Mouse (Mus musculus) forebrain, postnatal 0 days (tissue): ENCODE results near the gene Irf2. TPM values are rescaled to one million over a fixed set of nuclear protein-coding genes. Genes with fewer than 3 reads are reported as not detected.

ENCODE experiments used
- ATAC-seq: fragments of 200-750 bp; cut with Nextera tagmentation; 2 replicates; pipeline ENCODE4 v1.8.0; 2017; ENCODE audit warnings: mild to moderate bottlenecking, moderate library complexity
- DNase-seq: peaks from one replicate; pipeline ENCODE4 v3.0.0-alpha.2; 2015
- H3K27ac ChIP-seq: fragments of 300-500 bp; sonication (generic); 2 replicates; pipeline ENCODE4 v1.5.1; 2014; ENCODE audit warnings: low read depth, mild to moderate bottlenecking, antibody characterized with exemption, low read length, moderate library complexity, mixed read lengths
- H3K27me3 ChIP-seq: fragments of 300-500 bp; sonication (generic); 2 replicates; pipeline ENCODE4 v1.6.1; 2014; ENCODE audit warnings: mild to moderate bottlenecking, low read length, mixed read lengths; ENCODE audit not compliant: insufficient read depth
- H3K36me3 ChIP-seq: fragments of 300-500 bp; sonication (generic); 2 replicates; pipeline ENCODE4 v1.6.1; 2014; ENCODE audit warnings: mild to moderate bottlenecking, moderate library complexity; ENCODE audit not compliant: insufficient read depth
- H3K4me1 ChIP-seq: fragments of 300-500 bp; sonication (generic); 2 replicates; pipeline ENCODE4 v1.6.1; 2014; ENCODE audit warnings: antibody characterized with exemption; ENCODE audit not compliant: insufficient read depth
- H3K4me2 ChIP-seq: fragments of 300-500 bp; sonication (generic); 2 replicates; pipeline ENCODE4 v1.6.1; 2014; ENCODE audit warnings: low read depth, mild to moderate bottlenecking, moderate library complexity
- H3K4me3 ChIP-seq: fragments of 300-500 bp; sonication (generic); 2 replicates; pipeline ENCODE4 v1.5.1; 2014; ENCODE audit warnings: low read depth, low read length, mixed read lengths
- H3K9ac ChIP-seq: fragments of 300-500 bp; sonication (generic); 2 replicates; pipeline ENCODE4 v1.6.1; 2014; ENCODE audit warnings: mild to moderate bottlenecking
- H3K9me3 ChIP-seq: fragments of 300-500 bp; sonication (generic); 2 replicates; pipeline ENCODE4 v1.6.1; 2016; ENCODE audit warnings: low read length
- CTCF ChIP-seq: sonication (generic); IDR thresholded peaks from 2 replicates; pipeline ENCODE4 v1.5.1; 2016; ENCODE audit warnings: antibody characterized with exemption, control low read depth, low read depth
- WGBS: fragments of 180-500 bp; shearing (Covaris S2); extraction: QIAGEN DNeasy Blood & Tissue Kit; methylation state at CpG from one replicate; pipeline ENCODE4 v1.1.7; 2014; 5-methylcytosine and 5-hydroxymethylcytosine counted together
- polyA plus RNA-seq: library from polyadenylated mRNA; unstranded; fragments of >200 nt; fragmentation: Nextera tagmentation; extraction: Ambion mirVana; gene quantifications from 2 replicates; pipeline ENCODE4 v1.2.1, GENCODE M21; 2015
- total RNA-seq: library from RNA; depleted of rRNA; stranded (reverse); fragments of >200 nt; gene quantifications from 2 replicates; pipeline ENCODE4 v1.2.3, GENCODE M21; 2014

The Irf2 gene
- total and polyA plus RNA-seq, 2 experiments from 2014 or later = 3.0 to 9.1 TPM

DNA sequence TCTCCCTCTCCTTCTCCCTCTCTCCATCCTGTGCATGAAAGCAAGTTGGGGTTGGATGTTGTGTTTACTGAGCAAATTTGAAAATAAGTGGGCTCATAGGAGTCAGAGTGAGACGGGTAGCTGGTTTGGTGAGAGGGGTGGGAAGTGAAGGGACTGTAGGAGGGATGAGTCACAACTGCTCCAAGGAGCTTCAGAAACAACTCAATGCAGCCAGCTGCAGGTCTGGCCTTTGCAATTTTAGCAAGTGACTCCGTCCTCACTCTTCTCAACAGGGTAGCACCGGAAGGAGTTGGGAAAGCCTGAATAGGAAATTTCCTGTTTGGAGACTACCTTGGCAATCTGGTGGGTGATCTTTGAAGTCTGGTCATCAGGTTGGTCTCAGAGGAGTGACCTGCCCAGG lies 25.1 kb upstream of the Irf2 start:
- ATAC-seq (no peak), DNase-seq (no peak)
- Histone ChIP-seq H3K4me3 (no peak overlapping the region), H3K27me3 (no peaks in the 10 kb centered on the region), H3K4me1 (no peaks in the 10 kb centered on the region), H3K4me2 (no peak overlapping the region), H3K9me3 (no peaks in the 10 kb centered on the region), H3K36me3 (no peaks in the 10 kb centered on the region), H3K9ac (no peak overlapping the region), H3K27ac (no peak overlapping the region)
- WGBS = 82% methylated on average over 3 of the region's 3 CpGs
- TF ChIP-seq CTCF = no peak

DNA sequence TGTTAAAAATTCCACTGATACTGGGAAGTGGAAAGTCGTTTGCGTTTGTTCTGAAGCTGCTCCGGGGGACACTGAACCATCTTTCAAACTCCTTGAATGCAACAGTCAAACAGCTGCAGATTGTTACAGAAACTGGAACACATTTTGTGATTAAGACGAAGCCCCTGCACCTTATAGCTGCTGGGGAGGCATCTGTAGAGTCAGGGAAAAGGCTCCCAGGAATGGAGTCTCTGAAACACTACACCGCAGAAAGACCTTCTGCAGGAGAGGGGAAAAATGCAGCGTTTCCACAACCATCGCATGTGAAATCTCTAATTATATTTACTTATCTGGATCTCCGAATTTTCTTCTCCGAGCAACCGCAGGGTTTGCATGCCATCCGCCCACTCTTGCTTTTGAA lies 23.1 kb upstream of the Irf2 start:
- Histone ChIP-seq H3K27ac (no peak overlapping the region), H3K27me3 (no peaks in the 10 kb centered on the region), H3K36me3 (no peaks in the 10 kb centered on the region), H3K9me3 (no peaks in the 10 kb centered on the region), H3K9ac (no peak overlapping the region), H3K4me1 (no peaks in the 10 kb centered on the region), H3K4me2 (no peak overlapping the region), H3K4me3 (no peak overlapping the region)
- ATAC-seq (no peak), DNase-seq (no peak)
- TF ChIP-seq CTCF = no peak
- 35% methylated on average over 11 of the region's 11 CpGs for WGBS

DNA sequence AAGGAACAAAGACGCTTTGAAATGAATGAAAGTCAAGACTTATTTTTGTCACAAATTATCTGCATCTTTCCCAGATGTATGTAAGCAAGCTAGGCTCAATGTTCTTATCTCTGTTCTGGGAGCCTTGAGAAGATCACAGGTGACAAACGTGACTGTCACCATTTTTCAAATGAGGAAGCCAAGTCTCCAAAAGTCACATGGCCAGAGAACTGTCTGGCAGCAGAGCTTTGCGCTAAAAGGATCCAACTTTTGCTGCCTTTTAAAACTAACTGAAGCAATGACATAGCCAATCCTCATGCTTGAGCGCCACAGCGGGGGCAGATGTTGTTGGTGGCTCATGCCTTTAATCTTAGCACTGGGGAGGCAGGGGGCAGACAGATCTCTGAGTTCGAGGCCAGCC lies 22.4 kb upstream of the Irf2 start:
- Histone ChIP-seq H3K9me3 (no peaks in the 10 kb centered on the region), H3K4me2 (no peak overlapping the region), H3K4me3 (no peak overlapping the region), H3K27me3 (no peaks in the 10 kb centered on the region), H3K27ac (no peak overlapping the region), H3K4me1 (no peaks in the 10 kb centered on the region), H3K9ac (no peak overlapping the region), H3K36me3 (no peaks in the 10 kb centered on the region)
- TF ChIP-seq CTCF = no peak
- DNase-seq (no peak), ATAC-seq (no peak)
- WGBS = 55% methylated on average over 6 of the region's 6 CpGs

DNA sequence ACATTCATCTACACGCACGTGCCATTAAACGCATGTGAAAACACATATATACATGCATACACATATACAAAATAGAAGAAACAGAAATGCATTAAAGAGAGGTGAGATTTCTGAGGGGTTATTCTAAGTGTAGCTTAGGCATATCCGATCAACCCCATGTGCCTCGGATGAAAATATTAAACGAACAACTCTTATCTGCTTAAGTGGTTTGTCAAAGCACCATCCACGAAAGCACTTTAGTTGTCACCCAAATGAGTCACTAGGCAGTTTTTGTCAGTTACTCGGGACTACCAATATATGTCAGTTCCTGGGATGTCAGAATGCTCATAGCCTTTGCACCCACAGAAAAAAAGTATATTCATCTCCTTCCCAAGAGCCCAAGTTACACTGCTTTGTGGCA lies 21.2 kb upstream of the Irf2 start:
- Histone ChIP-seq H3K9ac (no peak overlapping the region), H3K4me3 (no peak overlapping the region), H3K9me3 (no peaks in the 10 kb centered on the region), H3K4me1 (no peaks in the 10 kb centered on the region), H3K4me2 (no peak overlapping the region), H3K27ac (no peak overlapping the region), H3K27me3 (no peaks in the 10 kb centered on the region), H3K36me3 (no peaks in the 10 kb centered on the region)
- ATAC-seq (peak; percentile 20; the same call in 1 of the 2 replicates), DNase-seq (no peak)
- WGBS = 86% methylated on average over 8 of the region's 8 CpGs
- TF ChIP-seq CTCF = no peak

DNA sequence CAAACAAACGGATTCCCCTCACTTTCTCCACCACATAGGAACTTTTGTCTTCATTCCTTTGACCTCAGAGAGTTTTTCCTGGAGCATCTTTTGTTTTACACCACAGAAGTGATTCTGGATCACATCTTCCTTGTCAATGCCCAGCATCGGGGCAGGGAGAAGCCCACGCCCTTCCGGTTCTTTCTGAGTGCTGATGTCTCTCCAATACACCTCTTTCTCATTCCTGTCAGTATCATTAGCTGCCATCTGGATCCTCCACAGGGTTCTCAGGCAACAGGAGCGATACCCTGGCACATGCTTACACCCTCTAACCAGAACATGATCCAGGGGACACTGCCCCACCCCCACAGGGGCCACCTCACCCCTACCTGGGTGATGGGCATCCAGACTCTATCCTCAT lies 20.8 kb upstream of the Irf2 start:
- H3K9ac ChIP-seq = no peak overlapping the region
- 85% methylated on average over 5 of the region's 5 CpGs for WGBS
- no peak for DNase-seq
- ATAC-seq = no peak
- H3K9me3 ChIP-seq = no peaks in the 10 kb centered on the region
- H3K36me3 ChIP-seq = no peaks in the 10 kb centered on the region
- H3K4me2 ChIP-seq = no peak overlapping the region
- no peak for TF ChIP-seq CTCF
- H3K4me1 ChIP-seq = no peaks in the 10 kb centered on the region
- no peaks in the 10 kb centered on the region for H3K27me3 ChIP-seq
- no peak overlapping the region for H3K4me3 ChIP-seq
- no peak overlapping the region for H3K27ac ChIP-seq

DNA sequence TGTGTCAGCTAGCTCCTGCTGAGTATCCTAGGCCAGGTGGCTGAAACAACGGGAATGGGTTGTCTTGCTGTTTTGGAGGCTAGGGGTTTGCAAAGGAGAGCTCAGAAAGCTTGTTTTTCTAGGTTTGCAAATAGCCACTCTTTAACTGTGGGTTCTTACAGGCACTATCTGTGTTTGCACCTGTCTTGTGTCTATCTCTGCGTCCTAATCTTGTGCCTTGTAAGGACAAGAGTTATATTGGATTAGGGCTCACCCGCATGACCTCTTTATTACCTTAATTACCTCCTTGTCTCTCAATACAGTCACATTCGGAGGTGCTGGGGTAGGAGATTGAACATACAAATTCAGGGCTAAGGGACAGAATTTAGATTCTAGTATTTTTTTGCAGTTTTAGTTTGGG lies 18.9 kb upstream of the Irf2 start:
- TF ChIP-seq CTCF = no peak
- Histone ChIP-seq H3K27ac (no peak overlapping the region), H3K9me3 (no peaks in the 10 kb centered on the region), H3K9ac (no peak overlapping the region), H3K27me3 (no peaks in the 10 kb centered on the region), H3K4me2 (no peak overlapping the region), H3K36me3 (no peaks in the 10 kb centered on the region), H3K4me3 (no peak overlapping the region), H3K4me1 (no peaks in the 10 kb centered on the region)
- WGBS = 69% methylated on average over 4 of the region's 4 CpGs
- ATAC-seq = no peak
- DNase-seq = no peak

DNA sequence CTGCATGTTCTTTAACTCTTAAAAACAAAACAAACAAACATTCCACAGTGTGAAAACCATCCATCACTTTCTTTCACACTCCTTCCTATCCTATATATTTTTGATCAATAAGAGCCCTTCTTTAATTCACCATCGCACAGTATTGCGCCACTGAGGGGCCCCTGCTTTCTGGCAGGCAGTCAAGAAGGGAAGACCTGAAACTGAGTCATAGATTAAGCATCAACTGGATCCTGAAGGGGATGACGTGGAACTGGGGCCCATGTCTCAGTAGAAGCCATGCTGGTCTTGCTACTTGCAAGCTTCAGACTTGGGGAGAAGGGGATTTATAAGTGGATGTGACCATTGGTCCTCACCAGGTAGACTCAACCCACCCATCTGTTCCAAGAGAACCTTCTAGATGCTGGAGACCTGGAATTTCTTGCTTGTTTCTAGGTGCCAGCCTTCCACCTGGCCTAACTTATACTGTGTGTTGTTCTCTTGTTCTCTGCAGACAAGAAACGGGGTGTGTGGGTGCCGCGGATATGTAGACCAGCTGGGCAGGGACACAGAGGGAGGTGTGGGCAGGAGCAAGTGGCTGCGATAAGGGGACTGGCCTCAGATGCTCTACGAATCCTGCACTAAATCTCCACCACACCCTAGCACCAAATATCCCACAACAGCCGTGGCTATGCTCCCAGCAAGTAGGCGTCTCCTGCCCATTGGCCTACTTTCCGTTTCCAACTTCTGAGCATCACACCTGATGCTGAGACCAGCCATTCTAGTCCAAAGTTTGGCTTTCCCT lies 18.3 kb upstream of the Irf2 start:
- H3K4me1 ChIP-seq = no peaks in the 10 kb centered on the region
- H3K4me2 ChIP-seq = no peak overlapping the region
- ATAC-seq = no peak
- H3K9me3 ChIP-seq = no peaks in the 10 kb centered on the region
- no peak for TF ChIP-seq CTCF
- no peaks in the 10 kb centered on the region for H3K27me3 ChIP-seq
- no peak overlapping the region for H3K4me3 ChIP-seq
- H3K36me3 ChIP-seq = no peaks in the 10 kb centered on the region
- no peak overlapping the region for H3K9ac ChIP-seq
- no peak overlapping the region for H3K27ac ChIP-seq
- DNase-seq = no peak
- WGBS = 91% methylated on average over 11 of the region's 11 CpGs
